Mouse (Mus musculus) C2C12 (cell line): ENCODE data around the gene Stard5.
A peak's percentile ranks its signal among the peaks of the same experiment; 100 is the strongest.

ENCODE experiments used
- CTCF ChIP-seq: IDR thresholded peaks from one replicate; pipeline ENCODE4 v1.5.1; 2011; ENCODE audit not compliant: control insufficient read depth, insufficient read depth, insufficient read length
- MAX ChIP-seq: IDR thresholded peaks from one replicate; pipeline ENCODE4 v1.6.1; 2011; ENCODE audit warnings: mild to moderate bottlenecking, control low read depth
- USF1 ChIP-seq: IDR thresholded peaks from one replicate; pipeline ENCODE4 v1.6.1; 2011; ENCODE audit warnings: low read depth, mild to moderate bottlenecking, control low read depth, moderate library complexity

GRCm38 (mm10) chr7:83695449-83696212, 63.9 kb downstream of the Stard5 start:
- TF ChIP-seq CTCF (peak; percentile 8), USF1 (no peak), MAX (no peak)
